In genomic region chr2:132131266-132131665, GRCm38 (mm10) we compare ENCODE assay signal across 8 mouse cellular contexts. TPM values are rescaled to one million over a fixed set of nuclear protein-coding genes. Genes with fewer than 3 reads are reported as not detected.
A peak's percentile ranks its signal among the peaks of the same experiment; 100 is the strongest.
DNase-seq lines count a peak whose midpoint lies in the region; ATAC-seq lines count a peak whose summit lies in the region.

No protein-coding gene starts in this region.

- DNase-seq in 3T3-L1 (ENCODE audit: low read depth, low spot score): peak; percentile 81
- peak; percentile 90 for DNase-seq in adrenal gland, adult 2 months
- peak; percentile 91 for DNase-seq in lung, postnatal 25 days (ENCODE audit: low spot score)
- peak; percentile 55 to 57 for DNase-seq in spleen, postnatal 36 days (ENCODE audit: low spot score in 2 of 2)
- DNase-seq in layer of hippocampus, postnatal 36 days: no peak

- H3K4me1 ChIP-seq in embryonic facial prominence, embryonic 12.5 days: peaks cover 18% of the 10 kb centered on the region
- H3K4me1 ChIP-seq in heart, embryonic 14.5 days (ENCODE audit: control insufficient read depth in 2 of 2, insufficient read depth in 2 of 2, low read length in 2 of 2): peaks cover 11 to 26% of the 10 kb centered on the region in 2 experiments
- H3K4me1 ChIP-seq in kidney, embryonic 16.5 days (ENCODE audit: insufficient read depth, low read length): peaks cover 9% of the 10 kb centered on the region; the same call in 1 of the 2 replicates

- no peaks in the 10 kb centered on the region for H3K9me3 ChIP-seq in embryonic facial prominence, embryonic 12.5 days
- no peaks in the 10 kb centered on the region for H3K9me3 ChIP-seq in heart, embryonic 14.5 days (ENCODE audit: control insufficient read depth, low read length)
- H3K9me3 ChIP-seq in kidney, embryonic 16.5 days (ENCODE audit: low read length): no peaks in the 10 kb centered on the region

- H3K27me3 ChIP-seq in embryonic facial prominence, embryonic 12.5 days: no peaks in the 10 kb centered on the region
- no peaks in the 10 kb centered on the region for H3K27me3 ChIP-seq in heart, embryonic 14.5 days (ENCODE audit: control insufficient read depth, insufficient read depth, low read length)
- H3K27me3 ChIP-seq in kidney, embryonic 16.5 days (ENCODE audit: insufficient read depth, low read length): no peaks in the 10 kb centered on the region

- H3K9ac ChIP-seq in embryonic facial prominence, embryonic 12.5 days: no peak overlapping the region
- peak overlapping the region; percentile 43; the same call in 1 of the 2 replicates for H3K9ac ChIP-seq in heart, embryonic 14.5 days (ENCODE audit: low read length)
- H3K9ac ChIP-seq in kidney, embryonic 16.5 days (replicated peaks; ENCODE audit: low read length): no peak overlapping the region

- 4% methylated on average over 9 of the region's 9 CpGs for WGBS in embryonic facial prominence, embryonic 12.5 days
- WGBS in heart, embryonic 14.5 days: 3% methylated on average over 9 of the region's 9 CpGs
- 6% methylated on average over 9 of the region's 9 CpGs for WGBS in kidney, embryonic 16.5 days

- ATAC-seq in embryonic facial prominence, embryonic 12.5 days (ENCODE audit: insufficient number of reproducible peaks, insufficient read depth, low FRiP score, low TSS enrichment): 0 out of 2 replicates have a peak, but pooled peaks have one; percentile 15
- no peak for ATAC-seq in heart, embryonic 14.5 days (ENCODE audit: insufficient number of reproducible peaks, insufficient read depth, low FRiP score, low read depth)
- peak; percentile 93 for ATAC-seq in kidney, embryonic 16.5 days (ENCODE audit: low FRiP score, low TSS enrichment)

- H3K36me3 ChIP-seq in embryonic facial prominence, embryonic 12.5 days: no peaks in the 10 kb centered on the region
- no peaks in the 10 kb centered on the region for H3K36me3 ChIP-seq in heart, embryonic 14.5 days (ENCODE audit: control insufficient read depth, insufficient read depth, low read length)
- H3K36me3 ChIP-seq in kidney, embryonic 16.5 days (ENCODE audit: insufficient read depth, low read length): no peaks in the 10 kb centered on the region

- peak overlapping the region; percentile 40 for H3K4me2 ChIP-seq in embryonic facial prominence, embryonic 12.5 days (replicated peaks)
- peak overlapping the region; percentile 64 for H3K4me2 ChIP-seq in heart, embryonic 14.5 days (ENCODE audit: low read length)
- peak overlapping the region; percentile 50 for H3K4me2 ChIP-seq in kidney, embryonic 16.5 days (replicated peaks; ENCODE audit: low read depth, low read length)

- no peak overlapping the region; the same call in 1 of the 2 replicates for H3K27ac ChIP-seq in embryonic facial prominence, embryonic 12.5 days
- H3K27ac ChIP-seq in heart, embryonic 14.5 days (replicated peaks in 1 of 2; ENCODE audit: control insufficient read depth in 1 of 2, insufficient read depth in 1 of 2, low read depth in 2 of 2, low read length in 2 of 2): no peak overlapping the region
- H3K27ac ChIP-seq in kidney, embryonic 16.5 days (ENCODE audit: low read length): no peak overlapping the region

- H3K4me3 ChIP-seq in embryonic facial prominence, embryonic 12.5 days: 0 out of 2 replicates have a peak overlapping the region, but pooled peaks have one; percentile 13
- peak overlapping the region; percentile 31 for H3K4me3 ChIP-seq in heart, embryonic 14.5 days (ENCODE audit: control insufficient read depth in 1 of 2, insufficient read depth in 1 of 2, low read depth in 1 of 2, low read length in 2 of 2)
- peak overlapping the region; percentile 26; the same call in 1 of the 2 replicates for H3K4me3 ChIP-seq in kidney, embryonic 16.5 days (ENCODE audit: low read length)

RNA-seq across cellular contexts. Expression of gene Slc23a2, which starts 13.6 kb away (rescaled TPM):
- 100 to 1,000 TPM in 1 of 2 experiments, 10 to 100 TPM in 1; 80.6 to 206 TPM for total RNA-seq in adrenal gland, adult 2 months (2021)
- 45.5 and 59.7 TPM in 2 replicates for polyA plus RNA-seq in adrenal gland, adult 2 months (2012; rRNA removed)
- 15.0 and 16.4 TPM in 2 replicates for polyA plus RNA-seq in embryonic facial prominence, embryonic 12.5 days (2016; fragmentation: Nextera tagmentation; extraction: Ambion mirVana)
- polyA plus RNA-seq in heart, embryonic 14.5 days (2014; fragmentation: Nextera tagmentation; extraction: Ambion mirVana): 10.9 and 12.5 TPM in 2 replicates
- 15.2 and 17.7 TPM in 2 replicates for polyA plus RNA-seq in kidney, embryonic 16.5 days (2015; fragmentation: Nextera tagmentation; extraction: Ambion mirVana)
- total RNA-seq in layer of hippocampus, postnatal 36 days (2021): 10 to 100 TPM; 94.4 to 98.1 TPM

Comparison
In these comparisons a context has a peak if more than half of its experiments do, and no peak if none do; other contexts are left out.
1. DNase-seq: peak in 3T3-L1 (single experiment), adrenal gland, adult 2 months (single experiment), lung, postnatal 25 days (single experiment) and spleen, postnatal 36 days (2 of 2); none in layer of hippocampus, postnatal 36 days (0 of 2).
2. Peak in every context shown above with its lines, with median percentiles within 50 percentile points of each other: H3K4me2 ChIP-seq and H3K4me3 ChIP-seq.